Mouse (Mus musculus): ENCODE results near the gene Gsto2.

Gene Gsto2

DNA sequence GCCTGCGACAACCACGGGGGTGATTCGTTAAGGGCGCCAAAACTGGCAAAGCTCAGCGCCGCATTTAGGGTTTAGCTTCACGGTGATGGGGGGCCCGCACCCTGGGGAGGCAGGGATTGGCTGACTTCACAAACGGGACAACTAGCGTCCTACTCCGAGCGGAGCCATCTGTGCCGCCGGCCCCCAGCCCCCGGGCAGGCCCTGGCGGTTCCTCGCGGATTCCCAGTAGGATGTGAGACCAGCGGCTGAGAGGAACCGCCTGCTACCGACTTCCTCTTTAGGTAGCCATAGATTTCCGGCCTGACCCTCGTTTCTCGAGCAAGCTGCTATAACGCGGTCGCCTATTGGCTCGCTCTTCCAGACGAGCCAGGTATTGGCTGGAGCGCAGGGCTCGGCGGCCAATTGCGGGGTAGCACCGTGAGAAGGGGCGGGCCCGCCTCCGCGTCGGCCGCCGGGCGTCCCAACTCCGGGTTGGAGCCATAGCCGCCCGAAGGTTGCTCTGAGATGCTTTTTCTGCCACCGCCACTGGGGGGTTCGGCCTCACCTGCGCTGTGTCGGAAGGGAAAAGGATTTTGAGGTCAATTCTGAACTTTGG, at the start of gene Gsto2:
TSS of gene Gsto2 (plus strand) at position 182 of the 595 bp plus-strand sequence.
- under 1% methylated on average over 49 of the region's 49 CpGs for WGBS

DNA sequence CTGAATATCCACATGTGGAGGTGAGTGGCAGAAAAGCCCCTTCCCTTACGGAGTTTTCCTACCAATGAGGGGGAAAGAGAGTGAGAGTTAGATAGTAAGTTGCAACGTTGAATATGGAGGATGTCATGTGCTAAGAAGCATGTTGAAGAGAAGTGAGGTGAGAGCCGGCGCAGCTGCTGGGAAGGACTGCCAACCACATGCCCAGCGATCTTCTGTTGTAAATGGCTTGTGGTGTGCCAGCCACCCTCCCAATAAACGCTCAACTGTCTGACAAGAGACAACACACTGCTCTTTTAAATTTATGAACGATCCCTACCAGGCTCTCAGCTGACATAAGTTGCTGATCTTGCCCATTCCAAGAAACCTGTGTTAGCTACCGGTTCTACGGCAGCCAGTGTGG, 47.6 kb upstream of the Gsto2 start:
- WGBS: 45% methylated on average over 9 of the region's 9 CpGs

- WGBS: 19% methylated on average over 8 of the region's 9 CpGs
Observed at GRCm38 (mm10) chr19:47820832-47821493, 44.4 kb upstream of the Gsto2 start.

DNA sequence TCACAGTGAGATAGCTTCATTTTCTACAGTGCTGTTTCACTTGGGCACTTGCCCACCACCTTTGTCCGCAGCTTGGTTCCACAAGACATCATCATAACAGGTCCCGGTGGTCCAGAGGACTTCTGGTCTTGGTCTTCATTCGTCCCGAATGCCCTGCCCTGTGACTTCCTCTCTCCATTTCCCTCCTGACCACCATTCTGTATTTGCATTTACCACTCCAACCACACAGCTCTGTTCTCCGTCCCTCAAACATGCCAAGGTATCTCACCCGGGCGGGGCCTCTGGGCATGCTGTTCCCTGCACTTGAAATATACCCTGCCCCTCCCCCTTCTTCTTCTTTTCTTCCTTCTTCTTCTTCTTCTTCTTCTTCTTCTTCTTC, 43.9 kb upstream of the Gsto2 start:
- 47% methylated on average over 7 of the region's 7 CpGs for WGBS

DNA sequence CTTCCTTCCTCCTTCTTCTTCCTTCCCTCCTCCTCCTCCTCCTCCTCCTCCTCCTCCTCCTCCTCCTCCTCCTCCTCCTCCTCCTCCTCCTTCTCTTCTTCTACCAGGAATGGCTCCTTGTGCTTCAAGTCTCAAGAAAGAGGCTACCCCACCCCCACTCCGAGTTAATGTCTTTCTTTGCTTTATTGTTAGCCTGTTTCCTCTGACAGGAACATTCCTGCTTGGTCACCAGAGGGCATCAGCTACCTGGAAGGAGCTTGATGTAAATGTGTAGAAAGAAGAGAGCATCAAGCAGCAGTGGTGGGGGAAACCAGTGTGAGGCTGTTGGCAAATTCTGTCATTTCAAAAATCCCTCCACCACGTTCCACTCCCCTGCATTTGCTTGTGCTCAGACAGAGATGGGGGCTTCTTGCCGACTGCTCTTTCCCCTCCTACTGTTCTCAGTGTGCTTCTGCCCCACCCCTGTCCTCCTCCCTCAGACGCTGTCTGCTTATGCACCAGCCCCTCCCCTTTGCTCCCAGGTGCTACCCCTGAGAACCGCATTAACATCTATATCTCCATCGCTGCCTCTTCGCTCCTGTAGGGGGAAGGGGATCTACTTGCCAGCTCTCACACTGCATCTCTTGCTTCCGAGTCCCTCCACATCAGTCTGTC, 43.1 kb upstream of the Gsto2 start:
- 26% methylated on average over 8 of the region's 8 CpGs for WGBS

- WGBS: 86% methylated on average over 5 of the region's 5 CpGs
Observed at GRCm38 (mm10) chr19:47824026-47824425, 41.3 kb upstream of the Gsto2 start.

- 90% methylated on average over 14 of the region's 14 CpGs for WGBS
Observed at GRCm38 (mm10) chr19:47829913-47830450, 35.4 kb upstream of the Gsto2 start.

DNA sequence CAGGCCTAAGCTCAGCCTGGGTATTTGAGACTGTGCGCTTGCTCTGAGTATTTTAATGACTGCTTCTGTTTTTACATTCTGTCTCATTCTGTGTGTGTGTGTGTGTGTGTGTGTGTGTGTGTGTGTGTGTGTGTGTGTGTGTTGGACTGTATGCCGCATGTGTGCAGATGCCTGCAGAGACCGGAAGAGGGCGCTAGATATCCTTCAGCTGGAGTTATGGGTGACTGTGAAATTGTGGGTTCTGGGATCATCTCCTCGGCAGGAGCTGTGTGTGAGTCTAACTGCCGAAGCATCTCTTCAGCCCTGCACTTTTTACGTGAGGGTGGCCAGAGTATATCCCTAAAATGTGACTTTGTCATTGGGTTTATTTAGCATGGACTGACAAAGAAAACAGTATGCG, 34.2 kb upstream of the Gsto2 start:
- WGBS: 97% methylated on average over 8 of the region's 8 CpGs

DNA sequence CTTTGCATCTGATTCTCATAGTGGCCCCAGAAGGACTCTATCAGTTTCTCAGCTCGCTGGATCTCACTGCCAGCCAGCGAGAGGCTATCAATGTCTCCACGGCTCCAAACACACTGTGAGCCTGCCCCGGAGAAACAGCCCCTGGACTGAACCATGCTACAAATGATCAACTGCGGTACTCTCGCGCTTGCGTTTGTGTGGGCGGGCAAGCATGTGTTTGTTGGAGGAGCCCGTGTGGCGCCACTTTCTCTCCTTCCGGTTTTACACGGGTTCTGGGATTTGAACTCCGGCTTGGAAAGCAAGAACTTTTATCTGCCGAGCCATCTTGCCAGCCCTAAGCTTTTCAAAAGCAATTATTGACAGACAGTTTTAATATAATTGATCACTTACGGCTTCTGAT, 33.0 kb upstream of the Gsto2 start:
- 87% methylated on average over 16 of the region's 16 CpGs for WGBS

DNA sequence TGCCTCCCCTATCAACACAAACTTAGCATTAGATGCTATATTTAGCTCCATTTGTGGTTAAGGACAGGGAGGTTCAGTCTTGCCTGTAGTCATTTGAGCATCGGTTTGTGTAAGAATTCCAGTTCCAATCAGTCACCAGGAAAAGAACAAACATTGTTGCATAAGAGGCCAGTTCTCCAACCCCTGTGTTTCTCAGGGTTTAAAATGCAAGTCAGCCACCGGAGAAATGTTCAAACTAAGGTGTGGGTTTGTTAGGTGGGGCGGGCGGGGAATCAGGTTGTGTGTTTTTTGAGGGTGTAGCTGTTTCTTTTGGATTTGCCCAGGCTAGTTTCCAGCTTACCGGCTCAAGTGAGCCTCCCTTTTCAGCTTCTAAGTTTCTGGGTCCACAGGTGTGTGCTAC, 30.7 kb upstream of the Gsto2 start:
- 87% methylated on average over 5 of the region's 5 CpGs for WGBS

DNA sequence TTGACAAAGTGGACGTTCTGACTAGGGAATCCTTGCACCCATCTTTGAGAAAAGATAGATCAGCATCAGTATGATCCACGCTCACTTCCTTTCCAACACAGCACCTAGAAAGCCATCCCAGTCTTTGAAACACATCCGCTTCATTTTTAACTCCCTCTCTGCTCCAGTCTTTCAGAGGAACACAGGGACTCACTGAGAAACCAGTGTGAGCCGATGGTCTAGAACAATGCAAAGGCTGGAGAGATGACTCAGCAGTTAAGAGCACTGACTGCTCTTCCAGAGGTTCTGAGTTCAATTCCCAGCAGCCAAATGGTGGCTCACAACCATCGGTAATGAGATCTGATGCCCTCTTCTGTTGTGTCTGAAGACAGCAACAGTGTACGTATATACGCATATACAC, 29.6 kb upstream of the Gsto2 start:
- WGBS: 86% methylated on average over 7 of the region's 7 CpGs

DNA sequence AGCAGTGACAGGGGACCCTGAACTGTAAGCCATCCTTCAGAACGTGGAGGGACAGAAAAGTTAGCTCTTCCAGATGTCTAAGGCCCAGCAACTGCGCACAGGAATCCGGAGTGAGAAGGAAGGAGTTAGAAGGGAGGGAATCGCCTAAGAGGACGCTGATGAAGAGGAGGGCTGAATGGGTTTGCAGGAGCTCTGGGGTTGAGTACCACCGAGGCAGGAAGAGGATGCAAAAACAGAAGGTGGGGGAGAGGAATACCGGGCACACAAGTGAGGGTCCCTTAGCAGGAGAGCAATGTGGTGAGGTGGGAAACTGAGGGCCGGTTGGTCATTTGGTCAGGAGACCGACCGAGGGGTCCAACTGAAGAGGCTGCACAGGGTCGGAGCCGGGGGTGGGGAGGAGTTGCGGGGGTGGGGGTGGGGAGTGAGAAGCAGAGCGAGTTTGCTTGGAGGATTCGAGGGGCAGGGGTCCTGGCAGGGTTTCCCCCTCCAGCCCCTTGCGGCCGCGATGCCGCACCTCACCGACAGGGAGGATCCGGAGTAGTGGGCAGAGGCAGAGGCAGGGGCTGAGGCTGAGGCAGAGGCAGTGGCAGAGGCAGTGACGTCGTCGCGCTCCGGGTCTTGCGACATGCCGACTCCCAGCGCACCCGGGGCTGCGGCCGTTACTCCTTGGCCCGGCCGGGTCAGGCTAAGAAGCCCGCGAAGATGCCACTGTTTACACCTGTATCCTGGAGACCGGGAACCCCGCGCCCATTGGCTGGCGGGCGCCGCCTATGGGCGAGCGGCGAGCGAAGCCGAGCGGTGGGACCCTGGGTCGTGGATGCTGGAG, 28.4 kb upstream of the Gsto2 start:
- WGBS: 6% methylated on average over 49 of the region's 49 CpGs

GRCm38 (mm10) chr19:47837527-47837901, 27.8 kb upstream of the Gsto2 start:
- under 1% methylated on average over 6 of the region's 6 CpGs for WGBS

DNA sequence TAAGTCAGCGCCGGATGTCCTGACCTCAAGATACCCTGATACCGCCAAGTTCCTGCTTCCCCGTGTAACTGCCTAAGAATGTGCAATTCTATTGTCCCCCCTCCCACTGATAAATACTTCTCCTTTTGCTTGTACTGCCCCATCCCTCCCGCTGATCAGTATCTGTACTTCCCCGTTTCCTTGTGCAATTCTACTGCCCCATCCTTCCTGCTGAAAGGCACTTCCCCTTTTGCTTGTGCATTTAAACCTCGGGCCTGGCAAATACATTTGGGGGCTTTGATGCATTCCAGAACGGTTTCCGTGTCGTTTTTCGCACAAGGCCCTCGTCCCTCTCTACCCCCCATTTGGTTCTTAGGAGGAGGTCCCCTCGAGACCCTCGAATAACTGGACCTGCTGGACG, 24.1 kb upstream of the Gsto2 start:
- WGBS: 84% methylated on average over 15 of the region's 15 CpGs

GRCm38 (mm10) chr19:47849735-47850134, 15.6 kb upstream of the Gsto2 start:
- 91% methylated on average over 3 of the region's 3 CpGs for WGBS

DNA sequence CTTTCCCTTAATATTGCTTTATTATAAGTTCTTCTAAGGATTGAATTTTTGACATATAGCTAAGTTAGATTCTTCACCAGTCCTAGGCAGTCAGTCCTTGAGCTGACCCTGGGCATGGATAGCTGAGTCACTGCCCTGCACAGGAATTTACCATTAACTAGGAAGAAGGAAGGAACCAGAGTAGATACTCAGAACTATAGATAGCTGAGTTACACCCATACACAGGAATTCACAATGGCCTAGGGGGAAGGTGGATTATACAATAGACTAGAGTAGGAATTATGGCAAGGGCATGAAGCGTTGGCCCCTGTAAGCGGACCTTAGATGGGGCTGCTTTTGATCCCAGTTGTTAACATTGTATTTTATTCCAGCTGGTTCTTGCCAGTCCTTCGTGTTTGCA, 13.2 kb upstream of the Gsto2 start:
- WGBS: 92% methylated on average over 3 of the region's 3 CpGs

DNA sequence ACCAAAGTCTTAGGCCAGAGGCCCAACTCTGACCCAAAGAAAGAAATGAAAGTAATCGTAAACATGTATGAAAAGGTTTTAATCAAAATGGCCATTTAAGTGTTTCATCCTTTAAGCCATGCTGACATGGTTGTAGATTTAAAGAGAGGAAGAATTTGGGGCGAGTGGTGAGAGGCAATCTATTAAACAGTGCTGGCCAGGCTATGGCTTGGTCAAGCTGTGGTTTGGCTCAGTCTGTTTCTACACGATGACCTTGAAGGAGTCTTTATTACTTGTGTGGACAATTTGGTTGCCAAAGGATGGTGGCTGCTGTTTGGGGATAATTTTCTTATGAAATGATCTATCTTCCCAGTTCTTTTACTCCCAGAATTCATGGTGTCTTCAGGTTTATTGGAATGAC, 12.3 kb upstream of the Gsto2 start:
- WGBS: 95% methylated on average over 3 of the region's 3 CpGs

DNA sequence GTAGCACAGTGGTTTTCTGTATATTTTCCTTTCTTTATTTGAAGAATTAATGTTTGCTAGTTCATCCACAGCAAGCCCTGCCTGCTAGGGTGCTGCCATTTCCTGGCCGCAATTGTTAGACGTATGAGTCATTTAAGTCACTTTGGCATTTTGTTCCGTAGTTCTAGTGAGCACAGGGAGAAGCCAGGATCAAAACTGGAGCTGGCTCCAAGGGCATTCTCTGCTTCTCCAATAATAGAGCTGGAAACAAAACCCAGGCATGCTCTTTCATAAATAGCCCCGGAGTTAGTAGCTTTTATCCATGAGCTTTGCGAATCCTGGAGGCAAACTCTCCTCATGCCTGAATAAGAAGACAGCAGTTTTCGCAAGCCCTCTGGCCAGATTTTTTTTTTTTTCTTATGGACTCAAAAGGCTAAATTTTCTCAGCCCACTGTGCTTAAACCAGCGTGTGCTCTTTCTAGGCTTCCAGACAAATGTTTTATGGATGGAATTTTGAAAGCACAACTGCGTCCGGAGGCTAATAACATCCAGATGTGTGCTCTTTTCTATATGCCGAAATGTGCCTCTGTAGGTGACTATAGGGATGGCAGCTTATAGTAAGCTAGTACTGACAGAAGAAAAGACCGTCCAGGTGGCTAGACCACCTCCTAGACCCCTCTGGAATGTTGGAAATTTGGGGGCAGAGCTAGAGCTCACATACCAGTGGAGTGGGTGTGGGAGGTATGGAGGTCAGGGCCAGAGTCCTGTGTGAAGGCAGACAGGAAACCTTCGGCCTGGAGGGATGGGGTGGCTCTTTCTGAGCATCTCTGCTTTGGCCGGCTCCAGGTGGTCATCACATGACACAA, 11.2 kb upstream of the Gsto2 start:
- 8% methylated on average over 13 of the region's 13 CpGs for WGBS

DNA sequence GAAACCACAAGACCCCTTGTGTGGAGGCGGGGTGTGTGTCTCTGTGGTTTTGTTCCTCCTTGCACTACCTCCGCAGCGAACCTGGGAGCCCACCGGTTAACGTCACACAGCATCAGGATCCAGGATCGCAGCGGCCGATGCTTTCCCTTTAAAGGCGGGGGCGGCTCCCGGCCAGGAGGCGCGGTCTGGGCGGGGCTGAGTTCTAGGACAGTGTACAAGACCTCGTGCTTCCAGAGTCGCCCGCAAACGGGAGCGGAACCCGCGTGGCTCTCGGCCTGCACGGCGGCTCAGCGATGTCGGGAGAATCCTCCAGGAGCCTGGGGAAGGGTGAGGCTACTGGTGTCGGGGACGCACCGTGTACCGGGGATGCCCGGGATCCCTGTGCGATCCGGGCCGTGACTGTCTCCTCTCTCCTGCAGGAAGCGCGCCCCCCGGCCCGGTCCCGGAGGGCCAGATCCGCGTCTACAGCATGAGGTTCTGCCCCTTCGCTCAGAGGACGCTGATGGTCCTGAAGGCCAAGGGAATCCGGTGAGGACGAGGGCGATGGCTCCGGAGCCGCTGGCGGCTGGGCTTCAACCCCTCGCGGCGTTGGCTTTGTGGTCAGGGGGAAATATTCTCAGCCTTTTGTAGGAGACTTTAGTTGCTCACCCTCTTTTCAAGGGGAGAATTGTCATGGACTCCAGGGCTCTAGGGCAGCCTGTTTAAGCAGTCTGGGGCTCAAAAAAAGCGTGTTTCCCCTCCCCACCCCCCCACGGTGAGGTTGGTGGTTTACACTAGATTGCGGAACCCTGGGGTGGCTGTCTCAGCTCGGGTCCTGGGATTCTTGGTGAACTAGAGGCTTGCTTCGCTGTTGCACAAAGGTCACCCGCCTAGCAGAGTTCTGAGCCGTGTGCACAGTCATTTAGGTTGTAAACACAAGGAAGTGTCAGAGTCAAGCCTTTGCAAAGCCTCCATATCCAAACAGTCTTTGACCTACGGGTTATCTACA, 10.2 kb upstream of the Gsto2 start, which contains the start of gene Gsto1:
TSS of gene Gsto1 (plus strand) at position 175 of the 988 bp plus-strand sequence.
- 1% methylated on average over 60 of the region's 60 CpGs for WGBS
